Mouse (Mus musculus): ENCODE measurements around the gene Stambpl1. TPM values are rescaled to one million over a fixed set of nuclear protein-coding genes. Genes with fewer than 3 reads are reported as not detected.

Gene Stambpl1
- polyA plus RNA-seq, 1 experiment from 2014 or later, result 6.5 TPM

DNA sequence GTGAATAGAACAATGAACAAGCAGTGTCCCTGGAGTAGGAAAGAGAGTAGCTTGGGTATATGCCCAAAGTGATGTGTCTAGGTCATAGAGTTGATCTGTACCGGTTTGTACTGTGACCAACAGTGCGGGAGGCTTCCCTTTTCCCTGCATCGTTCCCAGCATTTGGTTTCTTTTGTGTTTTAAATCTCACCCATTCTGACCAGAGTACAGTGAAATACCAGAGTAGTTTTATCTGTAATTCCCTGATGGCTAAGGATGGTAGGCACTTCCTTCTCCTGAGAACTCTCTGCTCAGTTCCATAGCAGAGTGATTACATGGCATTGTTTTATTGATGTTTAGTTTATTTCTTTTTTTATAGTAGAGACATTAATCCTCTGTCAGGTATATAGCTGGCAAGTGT lies 30.8 kb downstream of the Stambpl1 start:
- no peak overlapping the region for H3K27ac ChIP-seq (replicated peaks in 1 of 2; ENCODE audit: control insufficient read depth in 1 of 2, insufficient read depth in 1 of 2, low read depth in 2 of 2, low read length in 2 of 2)
- no peak overlapping the region for H3K4me3 ChIP-seq (ENCODE audit: control insufficient read depth in 1 of 2, insufficient read depth in 1 of 2, low read depth in 1 of 2, low read length in 2 of 2)
- no peak for ATAC-seq (ENCODE audit: insufficient number of reproducible peaks, insufficient read depth, low FRiP score, low read depth)
- H3K9me3 ChIP-seq (ENCODE audit: control insufficient read depth, low read length), result no peaks in the 10 kb centered on the region
- no peaks in the 10 kb centered on the region for H3K36me3 ChIP-seq (ENCODE audit: control insufficient read depth, insufficient read depth, low read length)
- no peak overlapping the region for H3K9ac ChIP-seq (ENCODE audit: low read length)
- no peaks in the 10 kb centered on the region for H3K4me1 ChIP-seq (ENCODE audit: control insufficient read depth in 2 of 2, insufficient read depth in 2 of 2, low read length in 2 of 2)
- 83% methylated on average over 3 of the region's 3 CpGs for WGBS
- no peak overlapping the region for H3K4me2 ChIP-seq (ENCODE audit: low read length)
- H3K27me3 ChIP-seq (ENCODE audit: control insufficient read depth, insufficient read depth, low read length), result no peaks in the 10 kb centered on the region

DNA sequence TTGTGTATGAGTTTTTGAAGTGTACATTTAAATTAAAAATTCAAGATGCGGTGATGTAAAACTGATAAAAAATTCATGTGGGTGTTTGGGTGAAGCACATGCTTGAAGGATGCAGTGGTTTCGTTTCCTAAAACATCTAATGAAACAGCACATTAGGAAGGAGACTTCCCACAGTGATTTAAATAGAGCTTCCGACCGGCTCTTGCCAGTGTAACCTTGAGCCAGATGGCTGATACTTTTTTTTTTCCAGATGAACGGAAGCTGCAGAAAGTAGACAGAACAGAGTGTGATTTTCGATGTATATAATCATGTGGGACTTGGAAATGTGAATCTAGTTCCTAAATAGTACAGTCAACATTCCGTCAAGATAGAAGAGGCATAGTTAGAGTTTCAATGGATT lies 39.6 kb downstream of the Stambpl1 start:
- H3K36me3 ChIP-seq (ENCODE audit: control insufficient read depth, insufficient read depth, low read length), result no peaks in the 10 kb centered on the region
- WGBS, result 78% methylated on average over 7 of the region's 7 CpGs
- no peak overlapping the region for H3K9ac ChIP-seq (ENCODE audit: low read length)
- no peaks in the 10 kb centered on the region for H3K9me3 ChIP-seq (ENCODE audit: control insufficient read depth, low read length)
- no peak for ATAC-seq (ENCODE audit: insufficient number of reproducible peaks, insufficient read depth, low FRiP score, low read depth)
- H3K4me1 ChIP-seq (ENCODE audit: control insufficient read depth in 2 of 2, insufficient read depth in 2 of 2, low read length in 2 of 2), result peaks cover 0 to 2% of the 10 kb centered on the region in 2 experiments; a peak in 1 of 4 replicates
- H3K4me2 ChIP-seq (ENCODE audit: low read length), result no peak overlapping the region
- no peak overlapping the region for H3K4me3 ChIP-seq (ENCODE audit: control insufficient read depth in 1 of 2, insufficient read depth in 1 of 2, low read depth in 1 of 2, low read length in 2 of 2)
- H3K27ac ChIP-seq (replicated peaks in 1 of 2; ENCODE audit: control insufficient read depth in 1 of 2, insufficient read depth in 1 of 2, low read depth in 2 of 2, low read length in 2 of 2), result no peak overlapping the region
- H3K27me3 ChIP-seq (ENCODE audit: control insufficient read depth, insufficient read depth, low read length), result no peaks in the 10 kb centered on the region

DNA sequence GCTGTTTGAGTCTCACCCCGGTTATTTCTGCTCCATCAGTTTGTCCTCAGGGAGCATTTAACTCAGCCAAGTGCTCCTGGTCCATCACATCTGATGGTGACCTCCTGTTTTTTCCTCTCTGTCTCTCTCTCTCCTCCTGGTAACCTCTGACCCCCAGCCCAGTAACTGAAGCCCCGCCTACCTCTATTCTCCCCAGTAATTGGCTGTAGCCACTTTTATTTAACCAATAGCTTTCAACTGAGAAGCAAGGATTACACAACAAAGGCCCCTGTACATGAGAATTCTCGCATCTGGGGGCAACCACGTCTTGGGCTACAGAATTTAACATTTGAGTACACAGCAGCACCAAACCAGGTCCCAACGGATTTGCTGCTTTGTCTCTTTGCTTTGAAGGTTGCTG lies 40.3 kb downstream of the Stambpl1 start:
- Histone ChIP-seq H3K4me2 (ENCODE audit: low read length) (no peak overlapping the region), H3K4me1 (ENCODE audit: control insufficient read depth in 2 of 2, insufficient read depth in 2 of 2, low read length in 2 of 2) (peaks cover 0 to 2% of the 10 kb centered on the region in 2 experiments; a peak in 1 of 4 replicates), H3K9ac (ENCODE audit: low read length) (no peak overlapping the region), H3K27me3 (ENCODE audit: control insufficient read depth, insufficient read depth, low read length) (no peaks in the 10 kb centered on the region), H3K4me3 (ENCODE audit: control insufficient read depth in 1 of 2, insufficient read depth in 1 of 2, low read depth in 1 of 2, low read length in 2 of 2) (no peak overlapping the region), H3K36me3 (ENCODE audit: control insufficient read depth, insufficient read depth, low read length) (no peaks in the 10 kb centered on the region), H3K9me3 (ENCODE audit: control insufficient read depth, low read length) (no peaks in the 10 kb centered on the region), H3K27ac (replicated peaks in 1 of 2; ENCODE audit: control insufficient read depth in 1 of 2, insufficient read depth in 1 of 2, low read depth in 2 of 2, low read length in 2 of 2) (no peak overlapping the region)
- no peak for ATAC-seq (ENCODE audit: insufficient number of reproducible peaks, insufficient read depth, low FRiP score, low read depth)
- WGBS, result 71% methylated on average over 5 of the region's 5 CpGs

DNA sequence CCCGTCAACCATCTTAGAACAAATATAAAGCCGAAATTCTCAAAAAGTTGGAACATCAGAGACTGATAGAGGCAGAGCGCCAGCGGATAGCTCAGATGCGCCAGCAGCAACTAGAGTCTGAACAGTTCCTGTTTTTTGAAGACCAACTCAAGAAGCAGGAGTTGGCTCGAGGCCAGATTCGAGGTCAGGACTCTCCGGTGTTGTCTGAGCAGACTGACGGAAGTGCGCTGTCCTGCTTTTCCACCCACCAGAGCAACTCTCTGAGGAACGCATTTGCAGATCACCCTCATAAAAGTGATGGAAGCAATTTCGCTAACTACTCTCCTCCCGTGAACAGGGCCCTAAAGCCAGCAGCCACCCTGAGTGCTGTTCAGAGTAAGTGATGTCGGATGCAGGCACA lies 41.9 kb downstream of the Stambpl1 start:
- H3K27me3 ChIP-seq (ENCODE audit: control insufficient read depth, insufficient read depth, low read length), result no peaks in the 10 kb centered on the region
- peaks cover 0 to 2% of the 10 kb centered on the region in 2 experiments; a peak in 1 of 4 replicates for H3K4me1 ChIP-seq (ENCODE audit: control insufficient read depth in 2 of 2, insufficient read depth in 2 of 2, low read length in 2 of 2)
- H3K4me2 ChIP-seq (ENCODE audit: low read length), result no peak overlapping the region
- H3K36me3 ChIP-seq (ENCODE audit: control insufficient read depth, insufficient read depth, low read length), result 0 out of 2 replicates have a peak, but pooled peaks cover 4% of the 10 kb centered on the region
- no peak overlapping the region for H3K27ac ChIP-seq (replicated peaks in 1 of 2; ENCODE audit: control insufficient read depth in 1 of 2, insufficient read depth in 1 of 2, low read depth in 2 of 2, low read length in 2 of 2)
- no peak overlapping the region for H3K4me3 ChIP-seq (ENCODE audit: control insufficient read depth in 1 of 2, insufficient read depth in 1 of 2, low read depth in 1 of 2, low read length in 2 of 2)
- ATAC-seq (ENCODE audit: insufficient number of reproducible peaks, insufficient read depth, low FRiP score, low read depth), result no peak
- no peaks in the 10 kb centered on the region for H3K9me3 ChIP-seq (ENCODE audit: control insufficient read depth, low read length)
- 60% methylated on average over 14 of the region's 14 CpGs for WGBS
- no peak overlapping the region for H3K9ac ChIP-seq (ENCODE audit: low read length)

DNA sequence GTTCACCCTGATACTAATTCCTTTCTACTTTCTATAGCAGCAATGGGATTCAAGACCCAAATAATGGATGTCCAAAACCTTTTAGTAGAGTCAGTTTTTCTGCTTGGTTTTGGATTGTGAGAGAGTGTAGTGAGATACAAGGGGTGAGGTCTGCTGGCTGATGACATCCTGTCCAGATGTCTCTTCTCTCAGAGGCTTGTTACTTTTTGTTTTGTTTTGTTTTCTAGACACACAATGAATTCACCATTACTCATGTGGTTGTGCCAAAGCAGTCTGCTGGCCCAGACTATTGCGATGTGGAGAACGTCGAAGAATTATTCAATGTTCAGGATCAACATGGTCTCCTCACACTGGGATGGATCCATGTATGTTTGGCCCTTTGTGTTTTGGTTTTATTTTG lies 44.0 kb downstream of the Stambpl1 start:
- no peaks in the 10 kb centered on the region for H3K27me3 ChIP-seq (ENCODE audit: control insufficient read depth, insufficient read depth, low read length)
- ATAC-seq (ENCODE audit: insufficient number of reproducible peaks, insufficient read depth, low FRiP score, low read depth), result no peak
- WGBS, result 84% methylated on average over 3 of the region's 3 CpGs

DNA sequence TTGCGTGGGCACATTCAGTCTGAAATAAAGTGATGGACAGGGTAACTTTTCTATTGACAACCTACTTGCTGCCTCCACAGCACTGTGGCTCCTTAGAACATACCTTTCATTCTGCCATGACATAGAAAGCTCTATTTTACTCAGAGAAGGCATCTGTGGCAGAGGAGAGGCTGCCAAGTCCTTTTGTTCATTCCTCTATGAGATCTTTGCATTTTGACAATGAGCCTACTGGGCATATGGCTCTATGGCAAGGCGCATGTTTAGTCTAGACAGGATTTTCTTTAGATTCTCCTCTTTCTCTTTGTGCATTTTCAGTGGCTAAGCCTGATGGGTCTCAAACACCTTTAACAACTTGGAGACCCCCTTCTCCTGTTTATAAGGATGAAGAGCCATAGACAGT lies 45.7 kb downstream of the Stambpl1 start:
- H3K36me3 ChIP-seq (ENCODE audit: control insufficient read depth, insufficient read depth, low read length), result peaks cover 35% of the 10 kb centered on the region
- no peaks in the 10 kb centered on the region for H3K27me3 ChIP-seq (ENCODE audit: control insufficient read depth, insufficient read depth, low read length)
- H3K4me2 ChIP-seq (ENCODE audit: low read length), result no peak overlapping the region
- no peak for ATAC-seq (ENCODE audit: insufficient number of reproducible peaks, insufficient read depth, low FRiP score, low read depth)
- no peaks in the 10 kb centered on the region for H3K9me3 ChIP-seq (ENCODE audit: control insufficient read depth, low read length)
- H3K27ac ChIP-seq (replicated peaks in 1 of 2; ENCODE audit: control insufficient read depth in 1 of 2, insufficient read depth in 1 of 2, low read depth in 2 of 2, low read length in 2 of 2), result no peak overlapping the region
- H3K4me1 ChIP-seq (ENCODE audit: control insufficient read depth in 2 of 2, insufficient read depth in 2 of 2, low read length in 2 of 2), result peaks cover 0 to 2% of the 10 kb centered on the region in 2 experiments; a peak in 1 of 4 replicates
- 93% methylated on average over 2 of the region's 2 CpGs for WGBS
- H3K4me3 ChIP-seq (ENCODE audit: control insufficient read depth in 1 of 2, insufficient read depth in 1 of 2, low read depth in 1 of 2, low read length in 2 of 2), result no peak overlapping the region
- H3K9ac ChIP-seq (ENCODE audit: low read length), result no peak overlapping the region

More for the DNA sequence above, 44.0 kb downstream of the Stambpl1 start:
- Histone ChIP-seq H3K4me1 (ENCODE audit: control insufficient read depth in 2 of 2, insufficient read depth in 2 of 2, low read length in 2 of 2) (peaks cover 0 to 2% of the 10 kb centered on the region in 2 experiments; a peak in 1 of 4 replicates), H3K9me3 (ENCODE audit: control insufficient read depth, low read length) (no peaks in the 10 kb centered on the region), H3K9ac (ENCODE audit: low read length) (no peak overlapping the region), H3K27ac (replicated peaks in 1 of 2; ENCODE audit: control insufficient read depth in 1 of 2, insufficient read depth in 1 of 2, low read depth in 2 of 2, low read length in 2 of 2) (no peak overlapping the region), H3K4me2 (ENCODE audit: low read length) (no peak overlapping the region), H3K36me3 (ENCODE audit: control insufficient read depth, insufficient read depth, low read length) (peaks cover 19% of the 10 kb centered on the region), H3K4me3 (ENCODE audit: control insufficient read depth in 1 of 2, insufficient read depth in 1 of 2, low read depth in 1 of 2, low read length in 2 of 2) (no peak overlapping the region)

DNA sequence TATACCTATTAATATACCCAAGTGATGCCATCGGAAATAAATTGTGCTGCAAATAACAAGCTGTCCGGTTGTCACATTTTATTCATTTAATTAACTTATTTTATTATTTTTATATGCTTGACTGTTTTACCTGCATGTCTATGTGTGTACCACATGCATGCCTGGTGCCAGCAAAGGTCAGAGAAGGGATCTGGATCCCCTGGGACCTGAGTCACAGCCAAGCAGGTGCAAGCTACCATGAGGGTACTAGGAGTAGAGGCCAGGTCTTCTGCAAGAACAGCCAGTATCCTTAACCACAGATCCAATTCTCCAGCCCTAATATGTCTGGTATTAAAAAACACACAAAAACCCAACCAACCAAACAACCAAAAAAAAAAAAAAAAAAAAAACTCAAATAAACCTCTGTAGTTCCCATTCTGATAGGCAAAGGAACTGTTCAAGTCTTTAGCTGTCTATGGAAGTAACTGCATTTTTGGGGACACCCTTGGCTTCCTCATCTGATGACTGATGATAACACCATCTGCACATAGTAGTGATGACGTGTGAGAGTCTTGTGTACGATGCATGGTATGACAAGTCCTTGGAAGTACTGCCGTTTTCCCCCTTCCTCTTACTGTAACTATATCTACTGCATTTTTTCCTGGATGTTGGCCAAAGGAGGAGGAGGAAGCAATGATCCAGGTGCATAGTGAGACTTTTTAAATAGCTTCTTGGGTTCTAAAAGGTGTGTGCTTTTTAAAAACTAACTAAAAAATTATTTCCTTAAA lies 48.4 kb downstream of the Stambpl1 start:
- Histone ChIP-seq H3K9me3 (ENCODE audit: control insufficient read depth, low read length) (no peaks in the 10 kb centered on the region), H3K4me3 (ENCODE audit: control insufficient read depth in 1 of 2, insufficient read depth in 1 of 2, low read depth in 1 of 2, low read length in 2 of 2) (no peak overlapping the region), H3K27me3 (ENCODE audit: control insufficient read depth, insufficient read depth, low read length) (no peaks in the 10 kb centered on the region), H3K36me3 (ENCODE audit: control insufficient read depth, insufficient read depth, low read length) (peaks cover 57% of the 10 kb centered on the region), H3K9ac (ENCODE audit: low read length) (no peak overlapping the region), H3K27ac (replicated peaks in 1 of 2; ENCODE audit: control insufficient read depth in 1 of 2, insufficient read depth in 1 of 2, low read depth in 2 of 2, low read length in 2 of 2) (no peak overlapping the region), H3K4me2 (ENCODE audit: low read length) (no peak overlapping the region), H3K4me1 (ENCODE audit: control insufficient read depth in 2 of 2, insufficient read depth in 2 of 2, low read length in 2 of 2) (no peaks in the 10 kb centered on the region)
- ATAC-seq (ENCODE audit: insufficient number of reproducible peaks, insufficient read depth, low FRiP score, low read depth), result no peak
- WGBS, result 56% methylated on average over 5 of the region's 5 CpGs
